Mouse (Mus musculus) urinary bladder, adult 2 months (tissue): ENCODE measurements at regions not wholly inside any gene's neighbourhood (a gene's known extent, or its start where the extent isn't known, plus 50 kb on each side); places are given as distances from the start of the nearest gene placed in this dataset.

Experiments used
- DNase-seq: peaks from one replicate; pipeline ENCODE4 v3.0.0; 2022; ENCODE audit warnings: low spot score

DNA sequence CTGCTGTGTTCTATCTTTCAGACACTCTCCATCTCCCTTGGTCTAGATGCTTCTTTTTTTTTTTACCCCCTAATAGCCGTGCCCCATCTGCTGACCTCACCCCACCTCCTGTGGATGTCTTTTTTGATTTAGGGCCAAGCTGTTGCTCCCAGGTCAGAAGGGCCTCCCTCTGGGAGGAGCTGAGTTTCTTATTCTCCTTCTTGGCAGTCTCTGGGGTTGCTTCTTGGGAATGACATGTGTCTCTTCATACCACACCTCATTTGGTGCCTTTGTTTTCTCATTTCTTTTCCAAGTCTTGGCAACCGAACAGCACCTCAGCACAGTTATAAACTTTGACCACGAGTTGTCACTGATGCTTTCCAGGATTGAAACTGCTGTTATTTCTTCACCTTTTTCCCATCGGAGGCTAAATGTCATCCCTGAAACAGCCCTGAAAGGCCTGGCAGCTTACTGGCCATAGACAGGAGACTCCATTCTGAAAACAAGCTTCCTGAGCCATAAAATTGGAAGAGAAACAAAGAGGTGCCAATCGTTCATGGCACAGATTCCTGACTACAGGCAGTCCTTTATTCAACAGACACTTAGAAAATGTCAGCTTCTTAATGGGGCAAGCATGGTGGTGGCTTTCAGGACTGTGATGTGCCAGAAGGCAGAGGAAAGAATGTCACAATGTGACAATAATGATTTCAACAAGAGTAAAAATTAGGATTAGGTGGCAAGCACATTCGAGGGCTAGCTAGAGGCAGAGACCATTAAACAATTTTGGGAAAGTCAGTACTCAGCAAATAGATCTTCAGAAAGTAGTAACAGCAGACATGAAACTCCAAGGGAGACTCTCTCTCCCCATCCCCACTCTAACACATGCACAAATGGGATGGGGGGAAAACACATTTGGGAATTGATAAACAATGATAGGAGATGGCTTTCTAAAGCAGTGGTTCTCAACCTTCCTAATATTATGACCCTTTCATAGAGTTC, 197.1 kb upstream of the Arrdc4 start:
- DNase-seq, result no peak

- no peak for DNase-seq
These were observed 181.7 kb upstream of the Arrdc4 start for GRCm38 (mm10) chr7:68930627-68931334.

- no peak for DNase-seq
These were observed 180.6 kb upstream of the Arrdc4 start for GRCm38 (mm10) chr7:68929669-68930068.

DNA sequence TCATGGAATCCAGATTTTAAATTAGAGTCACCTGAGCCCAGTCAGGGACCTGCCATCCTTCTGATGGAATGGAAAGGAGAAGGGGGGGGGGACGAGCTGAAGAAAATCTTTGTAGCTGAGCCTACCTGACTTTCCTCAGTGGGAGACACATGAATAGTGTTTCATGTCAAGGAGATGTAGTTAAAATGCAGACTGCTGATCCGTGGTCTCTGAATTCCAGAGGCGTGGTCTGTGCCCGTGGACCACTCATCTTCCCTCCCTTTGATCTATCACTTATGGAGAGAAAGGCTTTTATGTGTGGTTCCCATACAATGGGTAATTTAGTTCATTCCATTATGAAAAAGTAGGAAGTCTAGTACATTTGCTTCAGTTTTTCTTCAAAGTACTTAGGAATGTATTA, 176.6 kb upstream of the Arrdc4 start:
- no peak for DNase-seq

DNA sequence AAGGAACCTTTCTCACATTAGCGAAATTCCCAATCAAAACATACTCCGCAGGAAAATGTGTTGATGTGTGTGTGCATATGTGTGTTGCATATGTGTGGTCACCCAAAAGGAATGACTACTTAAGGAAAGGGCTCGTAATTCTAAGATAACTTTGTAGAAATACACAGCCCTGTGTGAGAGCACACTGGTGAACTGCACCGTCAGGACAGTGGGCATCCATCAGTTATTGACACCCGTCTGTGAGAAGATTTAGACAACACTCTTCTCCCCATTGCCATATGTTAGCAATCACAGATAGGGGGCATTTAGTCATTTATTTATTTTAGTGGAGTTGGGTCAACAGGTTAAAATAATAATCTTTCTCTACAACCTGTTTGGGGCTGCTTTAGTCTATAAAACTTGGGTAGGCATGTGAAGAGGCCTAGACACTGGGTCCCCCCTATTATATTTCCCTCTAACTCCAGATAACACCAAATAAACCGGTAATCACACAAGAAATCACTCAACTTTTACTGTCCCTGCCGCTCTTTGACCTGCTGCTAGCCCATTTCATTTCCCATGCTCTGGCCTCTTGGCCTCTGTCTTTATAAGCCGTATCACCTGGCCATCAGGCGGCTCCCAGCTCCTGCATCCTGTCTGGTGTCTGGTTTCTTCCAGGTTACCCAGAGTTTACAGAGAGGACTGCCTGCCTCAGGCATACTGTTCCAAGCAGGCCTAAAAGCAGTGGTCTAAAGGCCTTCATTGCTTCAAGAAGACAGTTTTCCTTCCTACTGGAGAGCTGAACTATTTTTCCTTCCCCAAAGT, 169.8 kb upstream of the Arrdc4 start:
- DNase-seq, result no peak

GRCm38 (mm10) chr7:68917876-68918200, 168.8 kb upstream of the Arrdc4 start:
- no peak for DNase-seq

- DNase-seq, result no peak
These were observed 168.3 kb upstream of the Arrdc4 start for GRCm38 (mm10) chr7:68917137-68917875.

- DNase-seq, result no peak
These were observed 166.9 kb upstream of the Arrdc4 start for GRCm38 (mm10) chr7:68915976-68916375.

DNA sequence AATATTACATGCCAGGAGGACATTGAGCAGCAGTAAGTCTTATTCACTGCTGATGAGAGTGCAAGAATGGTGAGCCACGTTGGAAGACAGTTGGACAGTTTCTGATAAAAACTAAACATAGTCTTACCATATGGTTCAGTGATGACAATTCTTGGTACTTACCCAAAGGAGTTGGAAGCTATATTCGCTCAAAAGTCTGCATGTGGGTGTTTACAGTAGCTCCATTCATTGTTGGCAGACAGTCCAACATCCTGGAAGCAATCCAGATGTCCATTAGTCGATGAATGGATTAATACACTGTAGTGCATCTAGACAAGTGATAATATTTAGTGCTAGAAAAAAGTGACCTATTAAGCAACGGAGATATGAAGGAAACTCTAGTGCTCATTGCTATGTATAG, 165.3 kb upstream of the Arrdc4 start:
- no peak for DNase-seq

DNA sequence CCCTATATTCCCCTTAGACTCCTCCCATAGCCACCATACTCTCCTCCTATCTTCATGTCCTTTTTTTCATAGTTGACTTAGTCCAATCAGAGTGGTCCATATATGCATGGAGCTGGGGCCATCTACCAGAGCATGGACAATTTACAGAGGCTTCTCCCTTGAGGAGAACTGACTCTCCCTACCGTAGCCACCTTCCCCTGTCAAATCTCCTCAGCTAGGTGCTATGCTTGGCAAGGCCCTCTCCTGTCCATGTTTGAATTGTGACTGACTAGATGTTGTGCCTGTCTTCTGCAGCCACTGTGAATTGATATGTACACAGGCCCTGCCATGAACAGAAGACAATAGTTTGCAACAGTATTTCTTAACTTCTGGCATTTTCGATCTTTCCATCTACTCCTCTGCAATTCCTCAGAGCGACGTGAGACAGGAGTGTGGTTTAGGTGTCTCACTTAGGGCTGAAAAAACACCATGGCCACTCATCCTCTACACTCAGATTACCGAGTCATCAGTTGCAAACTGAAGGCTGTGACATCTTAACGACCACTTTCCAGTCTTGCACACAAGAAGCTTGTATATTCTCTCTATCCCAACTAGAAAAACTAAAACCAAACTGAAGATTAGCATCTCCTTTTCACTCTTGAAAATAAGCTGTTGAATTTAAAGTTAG, 163.1 kb upstream of the Arrdc4 start:
- DNase-seq, result no peak

- DNase-seq, result no peak
These were observed 162.5 kb upstream of the Arrdc4 start for GRCm38 (mm10) chr7:68911562-68911961.

DNA sequence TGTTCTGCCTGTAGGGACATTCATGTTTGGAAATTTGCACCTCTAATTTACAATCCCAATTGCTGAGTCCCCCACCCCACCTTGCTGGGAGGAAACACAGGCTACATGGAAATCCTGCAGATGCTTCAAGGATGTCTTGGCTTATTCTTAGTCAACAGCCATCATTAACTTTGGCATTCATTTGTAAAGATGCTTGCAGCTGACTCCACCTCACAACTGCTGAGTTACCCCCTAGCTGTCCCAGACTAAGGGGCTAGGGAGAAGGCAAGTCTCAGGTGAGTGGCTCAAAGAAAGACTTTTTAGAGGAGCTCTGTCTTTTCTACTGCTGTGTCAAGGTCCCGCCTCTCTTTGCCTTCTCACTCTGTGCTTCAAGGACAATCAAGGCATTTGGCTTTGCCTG, 160.7 kb upstream of the Arrdc4 start:
- no peak for DNase-seq

- no peak for DNase-seq
These were observed 159.4 kb upstream of the Arrdc4 start for GRCm38 (mm10) chr7:68908401-68908834.

GRCm38 (mm10) chr7:68907867-68908266, 158.8 kb upstream of the Arrdc4 start:
- DNase-seq, result no peak

DNA sequence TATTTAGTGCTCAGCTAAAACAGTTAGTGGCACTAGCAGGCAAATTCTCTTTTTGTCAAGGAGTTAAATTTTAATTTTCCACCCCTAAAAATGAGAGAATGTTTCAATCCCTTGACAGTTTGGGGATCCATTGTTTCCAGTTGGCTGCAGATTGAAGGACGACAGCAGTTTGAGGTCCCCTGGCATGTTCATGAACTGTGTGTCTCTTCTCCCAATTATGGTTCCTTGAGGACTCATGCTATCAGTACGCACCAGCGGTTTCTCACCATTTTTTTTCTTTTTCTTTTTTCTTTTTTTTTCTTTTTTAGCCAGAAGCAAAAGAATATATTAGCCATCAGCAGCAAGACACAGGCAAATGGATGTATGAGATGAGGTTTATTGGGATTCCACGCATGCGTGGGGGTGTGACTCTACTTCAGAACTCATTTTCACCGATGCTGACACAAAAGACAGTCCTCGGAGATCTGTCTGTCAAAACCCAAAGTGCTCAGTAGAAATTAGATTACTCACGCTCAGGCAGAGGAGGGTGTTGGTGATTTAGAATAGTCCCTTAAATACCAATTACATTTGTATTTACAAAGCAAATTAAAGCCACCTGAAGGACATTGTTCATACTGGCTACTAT, 157.8 kb upstream of the Arrdc4 start:
- no peak for DNase-seq

DNA sequence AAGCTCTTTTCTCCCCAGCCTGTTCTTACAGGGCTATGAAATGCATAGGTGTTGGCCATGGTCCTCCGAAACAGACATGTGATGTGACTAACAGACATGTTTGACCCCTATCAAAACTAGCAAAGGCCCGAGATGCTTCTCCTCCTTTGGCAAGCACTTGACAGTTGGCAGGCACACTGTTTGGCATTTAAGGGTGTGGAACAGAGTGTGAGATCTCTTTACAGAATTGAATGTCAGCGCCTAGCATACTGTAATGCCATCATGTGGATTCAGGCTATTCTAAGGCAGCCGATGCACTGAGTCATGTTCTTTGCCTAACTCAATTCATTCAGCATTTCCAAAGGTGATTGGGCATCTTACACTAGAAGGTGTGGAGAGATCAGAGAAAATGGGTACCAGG, 156.8 kb upstream of the Arrdc4 start:
- no peak for DNase-seq

GRCm38 (mm10) chr7:68886173-68886572, 137.1 kb upstream of the Arrdc4 start:
- DNase-seq, result no peak

- DNase-seq, result no peak
These were observed 124.0 kb upstream of the Arrdc4 start for GRCm38 (mm10) chr7:68873008-68873407.

- no peak for DNase-seq
These were observed 115.4 kb upstream of the Arrdc4 start for GRCm38 (mm10) chr7:68864322-68865031.
